Mouse (Mus musculus) embryonic facial prominence, embryonic 11.5 days (tissue): Measurements from ENCODE around the gene Serinc2. TPM values are rescaled to one million over a fixed set of nuclear protein-coding genes. Genes with fewer than 3 reads are reported as not detected.

Experiments used
- ATAC-seq: fragments of 200-750 bp; cut with Nextera tagmentation; replicated peaks from 2 replicates; pipeline ENCODE4 v1.8.0; 2017; ENCODE audit warnings: low read depth; ENCODE audit not compliant: insufficient number of reproducible peaks, low FRiP score, low TSS enrichment
- DNase-seq: peaks from one replicate; pipeline ENCODE4 v3.0.0-alpha.2; 2015; ENCODE audit warnings: low spot score
- H3K27ac ChIP-seq: fragments of 300-500 bp; sonication (generic); replicated peaks from 2 replicates; pipeline ENCODE4 v1.5.1; 2014; ENCODE audit warnings: mild to moderate bottlenecking, low read depth, low read length, control low read depth
- H3K27me3 ChIP-seq: fragments of 300-500 bp; sonication (generic); 2 replicates; pipeline ENCODE4 v1.6.1; 2014; ENCODE audit warnings: mild to moderate bottlenecking, low read length, moderate library complexity, mixed read lengths; ENCODE audit not compliant: control insufficient read depth, insufficient read depth
- H3K36me3 ChIP-seq: fragments of 300-500 bp; sonication (generic); replicated peaks from 2 replicates; pipeline ENCODE4 v1.6.1; 2014; ENCODE audit warnings: low read depth, mild to moderate bottlenecking, low read length, moderate library complexity, mixed read lengths; ENCODE audit not compliant: control insufficient read depth, insufficient read depth
- H3K4me1 ChIP-seq: fragments of 300-500 bp; sonication (generic); 2 replicates; pipeline ENCODE4 v1.6.1; 2014; ENCODE audit warnings: low read length, mixed read lengths; ENCODE audit not compliant: control insufficient read depth, insufficient read depth
- H3K4me2 ChIP-seq: fragments of 300-500 bp; sonication (generic); 2 replicates; pipeline ENCODE4 v1.6.1; 2014; ENCODE audit warnings: low read depth, mild to moderate bottlenecking, control low read depth, low read length, moderate library complexity
- H3K4me3 ChIP-seq: fragments of 300-500 bp; sonication (generic); 2 replicates; pipeline ENCODE4 v1.5.1; 2014; ENCODE audit warnings: low read depth, low read length, control low read depth
- H3K9ac ChIP-seq: fragments of 300-500 bp; sonication (generic); replicated peaks from 2 replicates; pipeline ENCODE4 v1.6.1; 2014; ENCODE audit warnings: mild to moderate bottlenecking, control low read depth, low read length
- H3K9me3 ChIP-seq: fragments of 300-500 bp; sonication (generic); replicated peaks from 2 replicates; pipeline ENCODE4 v1.6.1; 2016; ENCODE audit warnings: mild to moderate bottlenecking, low read length, inconsistent platforms, mixed read lengths; ENCODE audit not compliant: control insufficient read depth
- WGBS: fragments of 180-500 bp; shearing (Covaris S2); extraction: QIAGEN DNeasy Blood & Tissue Kit; methylation state at CpG from one replicate; pipeline ENCODE4 v1.1.7; 2014; 5-methylcytosine and 5-hydroxymethylcytosine counted together
- polyA plus RNA-seq: library from polyadenylated mRNA; unstranded; fragments of >200 nt; fragmentation: Nextera tagmentation; extraction: Ambion mirVana; gene quantifications from 2 replicates; pipeline ENCODE4 v1.2.1, GENCODE M21; 2014

Serinc2 gene
- polyA plus RNA-seq, 1 experiment from 2014 or later, result 82.7 TPM

- WGBS, result 97% methylated on average over 2 of the region's 2 CpGs
- no peaks in the 10 kb centered on the region for H3K36me3 ChIP-seq
- no peak for ATAC-seq
These were observed 67.1 kb downstream of the Serinc2 start for GRCm38 (mm10) chr4:130211870-130212269.

More at GRCm38 (mm10) chr4:130211870-130212269, 67.1 kb downstream of the Serinc2 start:
- Histone ChIP-seq H3K27ac (no peak overlapping the region), H3K9ac (no peak overlapping the region), H3K4me3 (no peak overlapping the region), H3K27me3 (no peaks in the 10 kb centered on the region), H3K4me2 (no peak overlapping the region), H3K9me3 (no peaks in the 10 kb centered on the region), H3K4me1 (no peaks in the 10 kb centered on the region)
- DNase-seq, result no peak

Other genes with a start within 250 kb of the Serinc2 start
- 5.6 and 8.9 TPM in 2 replicates for gene Col16a1, start 231.4 kb downstream of the Serinc2 start, polyA plus RNA-seq
- 67.8 and 72.6 TPM in 2 replicates for gene Pef1, start 176.6 kb downstream of the Serinc2 start, polyA plus RNA-seq
- 0.11 and 0.31 TPM in 2 replicates for gene Hcrtr1, start 139.8 kb downstream of the Serinc2 start, polyA plus RNA-seq
- 6.4 and 8.2 TPM in 2 replicates for gene Tinagl1, start 104.1 kb downstream of the Serinc2 start, polyA plus RNA-seq
- gene Gm853, start 56.8 kb downstream of the Serinc2 start, polyA plus RNA-seq, result not detected in 2 replicates
- 12.4 and 15.9 TPM in 2 replicates for gene Fabp3, start 29.4 kb upstream of the Serinc2 start, polyA plus RNA-seq
- gene Gm10570, start 29.5 kb upstream of the Serinc2 start, polyA plus RNA-seq, result 0.46 TPM in 1 of 2 replicates, not detected in the other
- gene Zcchc17, start 80.7 kb upstream of the Serinc2 start, polyA plus RNA-seq, result 85.4 and 93.1 TPM in 2 replicates
- gene Snrnp40, start 80.9 kb upstream of the Serinc2 start, polyA plus RNA-seq, result 209 and 213 TPM in 2 replicates